Mouse (Mus musculus) thymus, adult 2 months (tissue): ENCODE measurements around the gene Asb5.

Experiments
- CTCF ChIP-seq: fragments of 200-500 bp; IDR thresholded peaks from 2 replicates; pipeline ENCODE4 v1.5.1; 2012; ENCODE audit warnings: mild to moderate bottlenecking, control low read depth, low read length, moderate library complexity, borderline replicate concordance; ENCODE audit not compliant: control insufficient read depth, poor library complexity, insufficient read depth; ENCODE audit errors: extremely low read depth
- POLR2A ChIP-seq: fragments of 200-500 bp; IDR thresholded peaks from 2 replicates; pipeline ENCODE4 v1.6.1; 2012; ENCODE audit warnings: mild to moderate bottlenecking, low read length, control low read depth, moderate library complexity; ENCODE audit not compliant: control insufficient read depth, poor library complexity, insufficient read depth; ENCODE audit errors: extremely low read depth

GRCm38 (mm10) chr8:54526700-54527099, 2.7 kb upstream of the Asb5 start:
- TF ChIP-seq CTCF (no peak), POLR2A (no peak)
